Mouse (Mus musculus) erythroid progenitor cell, adult 5-6 weeks (primary cell): ENCODE data around the gene Cemip2. TPM values are rescaled to one million over a fixed set of nuclear protein-coding genes. Genes with fewer than 3 reads are reported as not detected.

Experiments used
- ATAC-seq: replicated peaks from 2 replicates; pipeline ENCODE4 v1.8.0; 2016; ENCODE audit warnings: moderate number of reproducible peaks, mild to moderate bottlenecking, moderate TSS enrichment, inconsistent platforms; ENCODE audit not compliant: poor library complexity, low FRiP score, severe bottlenecking
- total RNA-seq, 2 experiments: library from RNA; stranded (forward) in 1 of 2; stranded (reverse) in 1 of 2; fragments of 150-400 nt in 1 of 2; fragments of 186-747, 209-891 nt in 1 of 2; gene quantifications; 2 replicates each; pipeline versions ENCODE4 v1.2.3 to v1.2.4; 2015 to 2017; ENCODE audit warnings: low replicate concordance in 2 of 2

Cemip2 gene
- total RNA-seq, 2 experiments from 2014 or later, result 1.7 to 3.8 TPM

GRCm38 (mm10) chr19:21804488-21804887, 26.3 kb downstream of the Cemip2 start:
- ATAC-seq, result no peak

- no peak for ATAC-seq
These were observed 27.2 kb downstream of the Cemip2 start for GRCm38 (mm10) chr19:21805305-21805704.

GRCm38 (mm10) chr19:21810135-21810534, 32.0 kb downstream of the Cemip2 start:
- ATAC-seq, result no peak

GRCm38 (mm10) chr19:21813560-21813959, 35.4 kb downstream of the Cemip2 start:
- ATAC-seq, result no peak

GRCm38 (mm10) chr19:21814433-21815020, 36.4 kb downstream of the Cemip2 start:
- ATAC-seq, result no peak

GRCm38 (mm10) chr19:21816260-21816659, 38.1 kb downstream of the Cemip2 start:
- ATAC-seq, result no peak

GRCm38 (mm10) chr19:21818021-21818725, 40.0 kb downstream of the Cemip2 start:
- ATAC-seq, result no peak

- ATAC-seq, result no peak
These were observed 41.4 kb downstream of the Cemip2 start for GRCm38 (mm10) chr19:21819585-21819984.

- ATAC-seq, result no peak
These were observed 42.0 kb downstream of the Cemip2 start for GRCm38 (mm10) chr19:21820126-21820525.

GRCm38 (mm10) chr19:21821877-21822276, 43.7 kb downstream of the Cemip2 start:
- ATAC-seq, result no peak

- ATAC-seq, result no peak
These were observed 46.0 kb downstream of the Cemip2 start for GRCm38 (mm10) chr19:21824146-21824545.

- ATAC-seq, result no peak
These were observed 47.2 kb downstream of the Cemip2 start for GRCm38 (mm10) chr19:21825128-21825885.

- no peak for ATAC-seq
These were observed 55.4 kb downstream of the Cemip2 start for GRCm38 (mm10) chr19:21833416-21833992.

GRCm38 (mm10) chr19:21834952-21835351, 56.8 kb downstream of the Cemip2 start:
- ATAC-seq, result no peak

GRCm38 (mm10) chr19:21850721-21851120, 72.6 kb downstream of the Cemip2 start:
- no peak for ATAC-seq

GRCm38 (mm10) chr19:21854526-21855228, 76.5 kb downstream of the Cemip2 start:
- no peak for ATAC-seq

GRCm38 (mm10) chr19:21855421-21856128, 77.4 kb downstream of the Cemip2 start:
- ATAC-seq, result no peak

- ATAC-seq, result no peak
These were observed 80.8 kb downstream of the Cemip2 start for GRCm38 (mm10) chr19:21858846-21859521.

GRCm38 (mm10) chr19:21860132-21860531, 82.0 kb downstream of the Cemip2 start:
- no peak for ATAC-seq
